Mouse (Mus musculus) G1E (cell line): ENCODE data around the gene Mcm8.

Source experiments
- CTCF ChIP-seq: IDR thresholded peaks from 2 replicates; pipeline ENCODE4 v1.5.1; 2012; ENCODE audit warnings: low read depth, low read length, inconsistent platforms, mixed read lengths
- TAL1 ChIP-seq: conservative IDR thresholded peaks from 2 replicates; pipeline ENCODE4 v1.6.1; 2012; ENCODE audit warnings: low read depth, low read length, inconsistent platforms, mixed read lengths

DNA sequence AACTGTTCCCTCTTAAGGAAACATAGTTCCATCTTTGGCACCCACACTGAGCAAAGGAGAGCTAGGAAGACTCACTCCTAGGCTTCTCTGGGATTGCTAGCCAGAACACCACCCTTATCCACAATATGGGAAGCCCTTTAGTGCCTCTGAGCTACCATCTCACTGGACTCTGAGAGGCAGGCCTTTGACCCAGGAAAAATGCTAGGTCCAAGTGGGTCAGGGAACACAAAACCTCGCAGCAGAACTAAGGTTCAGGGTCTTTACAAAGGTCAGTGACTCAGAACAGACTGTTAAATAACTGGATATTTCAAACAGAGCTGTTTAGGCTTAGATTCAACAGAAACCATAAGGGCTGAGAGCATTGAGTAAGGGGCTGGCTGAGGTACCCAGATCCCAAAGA is 61.0 kb downstream of the Mcm8 start:
- TF ChIP-seq CTCF (no peak), TAL1 (no peak)
